Mouse (Mus musculus): ENCODE data around the gene Gjc3.

DNA sequence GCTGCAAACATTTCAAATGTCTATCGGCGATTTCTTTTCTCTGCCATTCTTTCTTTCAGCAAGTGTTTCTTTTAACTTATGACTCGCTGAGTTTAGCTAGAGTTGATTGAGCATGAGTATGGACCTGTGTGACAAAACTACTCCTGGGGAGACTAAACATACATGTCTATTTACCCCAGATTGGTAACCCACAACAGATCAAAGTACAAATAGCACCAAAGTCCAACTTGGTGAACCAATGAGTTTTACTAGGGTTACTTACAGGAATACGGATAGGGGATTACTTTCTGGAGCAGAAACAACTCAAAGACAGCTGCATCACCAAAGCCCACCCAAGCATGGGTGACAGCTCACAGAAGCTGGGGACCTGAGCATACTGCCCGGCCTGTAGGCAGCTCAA is 46.5 kb upstream of the Gjc3 start:
- TF ChIP-seq POLR2A (IDR thresholded peaks at IDR 0.05; ENCODE audit: low read depth, low read length) = no peak
- no peak for TF ChIP-seq CTCF (IDR thresholded peaks at IDR 0.05; ENCODE audit: extremely low read depth, insufficient read depth, insufficient read length, insufficient replicate concordance)
